Mouse (Mus musculus): Measurements from ENCODE around the gene Btnl2.
"Not testable (repeated sequence)": the region's sequence is repeated elsewhere in the genome, so short reads cannot be mapped to it uniquely, and the experiment has no call there.

DNA sequence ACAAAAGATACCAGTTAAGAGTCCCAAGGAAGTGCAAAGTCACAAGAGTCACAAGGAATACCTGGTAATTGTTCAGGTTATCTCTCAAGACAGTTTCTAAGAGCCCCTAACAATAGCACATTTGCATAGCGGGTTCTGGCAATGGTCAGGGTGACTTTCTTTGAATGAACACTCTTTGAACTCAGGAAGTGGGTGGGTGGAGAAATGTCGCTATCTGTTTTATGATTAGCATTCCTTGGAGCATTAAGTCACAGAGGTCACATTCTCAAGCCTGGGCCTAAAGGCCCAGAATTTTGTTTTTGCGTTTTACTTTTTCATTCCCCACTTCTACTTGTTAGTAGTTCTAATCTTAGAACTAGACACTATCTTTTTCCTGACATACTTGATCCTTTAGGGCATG lies 44.1 kb upstream of the Btnl2 start:
- TF ChIP-seq POLR2A, CTCF (IDR thresholded peaks at IDR 0.05; ENCODE audit: extremely low read depth, insufficient read depth, low read length): not testable (repeated sequence)

Measured in cortical plate, adult 2 months (tissue).